Mouse (Mus musculus): ENCODE measurements around the gene Mgll. TPM values are rescaled to one million over a fixed set of nuclear protein-coding genes. Genes with fewer than 3 reads are reported as not detected.

Mgll gene
- total RNA-seq, 2 experiments from 2014 or later = 170 to 184 TPM

DNA sequence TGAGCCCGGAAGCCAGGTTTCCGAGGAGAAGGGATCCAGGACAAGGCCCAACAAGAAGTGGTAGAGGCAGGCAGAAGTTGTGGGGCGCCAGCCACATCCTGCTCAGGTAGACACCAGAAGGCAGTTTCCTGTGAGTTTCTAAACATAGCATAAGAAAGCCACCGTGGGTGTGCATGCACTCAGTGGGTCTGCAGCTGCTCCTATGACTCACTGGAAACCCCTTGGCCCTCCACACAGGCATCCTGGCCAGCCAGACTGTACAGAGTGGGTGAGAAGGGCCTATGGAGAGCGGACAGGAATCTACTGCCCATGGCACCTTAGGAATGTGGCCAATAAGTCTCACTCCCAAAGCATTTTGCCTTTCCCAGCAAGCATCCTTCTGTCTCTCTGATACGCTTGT lies 45.5 kb downstream of the Mgll start:
- DNase-seq (ENCODE audit: low spot score in 2 of 2) = no peak

DNA sequence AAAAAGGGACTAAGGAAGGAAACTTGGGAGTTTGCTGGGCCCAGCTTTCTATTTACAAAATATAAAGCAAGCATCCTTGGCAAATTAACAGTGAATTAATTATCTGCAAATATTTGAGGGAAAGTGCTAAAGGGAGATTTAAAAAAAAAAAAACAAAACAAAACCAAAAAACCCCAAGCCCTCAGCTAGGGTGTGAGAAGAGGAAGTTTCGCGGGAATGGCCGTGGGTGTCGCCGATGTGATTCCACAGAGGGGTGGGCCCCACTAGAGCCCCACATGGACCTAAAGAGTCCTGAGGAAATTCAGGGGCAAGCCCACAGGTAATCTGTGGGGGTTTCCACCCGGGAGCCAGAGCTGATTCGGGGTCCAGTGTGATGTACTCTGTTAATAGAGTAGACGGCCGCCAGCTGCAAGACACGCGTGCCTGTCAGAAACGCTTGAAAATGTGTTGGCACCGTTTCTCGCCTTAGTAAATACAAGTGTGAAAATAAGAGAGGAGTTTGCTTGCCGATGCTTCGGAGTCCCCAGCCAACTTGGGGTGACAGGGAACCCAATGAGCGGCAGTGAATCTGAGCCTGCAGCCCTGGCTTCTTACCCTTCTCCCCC lies 46.2 kb downstream of the Mgll start:
- DNase-seq (ENCODE audit: low spot score in 2 of 2) = no peak

DNA sequence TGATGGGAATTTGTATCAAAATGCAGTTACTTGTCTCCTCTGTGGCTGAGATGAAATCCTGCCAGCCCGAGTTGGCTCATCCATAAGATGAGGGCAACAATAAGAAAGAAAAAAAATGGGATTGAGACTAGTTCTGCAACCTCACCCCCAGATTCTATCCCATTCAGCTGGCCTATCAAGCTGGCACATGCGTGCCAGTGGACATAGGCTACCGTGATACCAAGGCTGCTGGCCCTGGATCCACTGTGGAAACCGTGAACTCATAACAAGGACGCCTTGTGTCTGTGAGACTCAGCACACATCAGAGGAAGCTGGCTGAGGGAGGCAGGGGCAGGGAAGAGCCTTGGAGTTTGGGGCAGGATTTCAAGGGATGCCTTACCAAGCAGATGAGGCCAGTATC lies 46.8 kb downstream of the Mgll start:
- DNase-seq (ENCODE audit: low spot score in 2 of 2) = no peak

DNA sequence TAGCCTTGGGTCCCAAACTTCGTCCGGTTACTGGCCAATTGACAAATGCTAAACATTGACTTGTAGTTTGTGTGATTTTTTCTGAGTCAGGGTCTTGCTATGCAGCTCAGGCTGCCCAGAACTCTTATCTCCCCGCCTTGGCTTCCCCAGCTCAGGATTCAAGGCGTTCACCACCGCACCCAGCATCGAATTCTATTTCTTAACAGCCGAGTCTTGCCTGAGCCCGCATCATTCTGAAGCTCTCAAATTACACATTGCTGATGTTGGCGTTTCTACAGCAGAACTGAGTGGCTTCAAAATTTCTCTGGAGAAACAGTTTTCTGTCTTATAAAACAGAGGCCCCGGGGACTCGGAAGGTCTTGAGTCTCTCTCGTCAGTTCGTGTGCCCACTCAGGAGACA lies 47.8 kb downstream of the Mgll start:
- no peak for DNase-seq (ENCODE audit: low spot score in 2 of 2)

DNA sequence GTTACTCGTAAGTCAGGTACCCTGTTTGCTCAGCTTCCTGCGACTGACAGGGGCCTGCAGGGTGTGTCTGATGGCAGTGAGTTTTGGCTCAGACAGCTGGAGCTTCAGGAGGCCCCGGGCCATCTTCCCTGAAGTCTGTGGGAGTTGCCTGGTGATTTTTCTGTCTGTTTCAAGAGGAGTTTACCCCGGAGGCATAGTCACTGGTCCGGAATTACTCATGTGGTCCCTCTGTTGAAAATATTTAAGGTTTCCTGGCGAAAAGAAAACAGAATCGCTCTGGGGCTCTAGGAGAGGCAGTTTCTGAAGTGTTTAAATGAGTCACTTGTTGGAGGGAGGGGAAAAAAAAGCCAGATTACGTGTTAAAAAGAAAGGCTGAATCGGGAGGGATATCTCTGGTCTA lies 49.8 kb downstream of the Mgll start:
- no peak for DNase-seq (ENCODE audit: low spot score in 2 of 2)

GRCm38 (mm10) chr6:88775267-88775666 lies 51.1 kb downstream of the Mgll start:
- no peak for DNase-seq (ENCODE audit: low spot score in 2 of 2)

- DNase-seq (ENCODE audit: low spot score in 2 of 2) = no peak
These were observed 52.2 kb downstream of the Mgll start for GRCm38 (mm10) chr6:88776336-88776923.

GRCm38 (mm10) chr6:88776964-88777363 lies 52.8 kb downstream of the Mgll start:
- no peak for DNase-seq (ENCODE audit: low spot score in 2 of 2)

- DNase-seq (ENCODE audit: low spot score in 2 of 2) = no peak
These were observed 54.0 kb downstream of the Mgll start for GRCm38 (mm10) chr6:88778047-88778688.

- no peak for DNase-seq (ENCODE audit: low spot score in 2 of 2)
These were observed 55.5 kb downstream of the Mgll start for GRCm38 (mm10) chr6:88779755-88780154.

DNA sequence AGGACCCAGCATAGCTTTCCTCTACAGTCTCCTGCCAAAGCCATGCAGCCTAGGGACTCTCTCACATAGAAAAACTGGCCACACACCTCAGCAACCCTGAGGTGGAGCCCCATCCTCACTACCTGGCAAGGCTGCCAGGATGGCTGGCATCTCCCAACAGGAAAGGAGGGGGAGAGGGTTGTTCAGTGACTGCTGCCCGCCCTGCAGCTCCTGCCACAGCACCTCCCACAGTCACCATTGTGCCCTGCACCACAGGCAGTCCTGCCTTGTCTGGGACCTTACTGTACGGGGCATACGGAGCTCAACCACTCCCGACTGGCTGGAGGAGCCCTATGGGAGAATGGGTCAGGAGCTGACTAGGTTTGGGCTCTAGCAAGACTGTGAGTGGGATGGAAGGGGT lies 57.7 kb downstream of the Mgll start:
- DNase-seq (ENCODE audit: low spot score in 2 of 2) = no peak

DNA sequence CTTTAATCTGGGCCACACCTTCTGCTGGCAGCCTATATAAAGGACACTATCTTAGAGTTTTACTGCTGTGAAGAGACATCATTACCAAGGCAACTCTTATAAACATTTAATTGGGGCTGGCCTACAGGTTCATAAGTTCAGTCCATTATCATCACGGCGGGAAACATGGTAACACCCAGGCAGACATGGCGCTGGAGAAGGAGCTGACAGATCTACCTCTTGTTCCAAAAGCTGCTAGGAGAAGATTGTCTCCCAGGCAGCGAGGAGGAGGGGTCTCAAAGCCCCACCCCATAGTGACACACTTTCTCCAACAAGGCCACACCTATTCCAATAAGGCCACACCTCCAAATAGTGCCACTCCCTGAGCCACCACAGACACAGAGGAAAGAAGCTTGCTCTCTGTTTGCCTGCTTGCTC lies 58.8 kb downstream of the Mgll start:
- no peak for DNase-seq (ENCODE audit: low spot score in 2 of 2)

DNA sequence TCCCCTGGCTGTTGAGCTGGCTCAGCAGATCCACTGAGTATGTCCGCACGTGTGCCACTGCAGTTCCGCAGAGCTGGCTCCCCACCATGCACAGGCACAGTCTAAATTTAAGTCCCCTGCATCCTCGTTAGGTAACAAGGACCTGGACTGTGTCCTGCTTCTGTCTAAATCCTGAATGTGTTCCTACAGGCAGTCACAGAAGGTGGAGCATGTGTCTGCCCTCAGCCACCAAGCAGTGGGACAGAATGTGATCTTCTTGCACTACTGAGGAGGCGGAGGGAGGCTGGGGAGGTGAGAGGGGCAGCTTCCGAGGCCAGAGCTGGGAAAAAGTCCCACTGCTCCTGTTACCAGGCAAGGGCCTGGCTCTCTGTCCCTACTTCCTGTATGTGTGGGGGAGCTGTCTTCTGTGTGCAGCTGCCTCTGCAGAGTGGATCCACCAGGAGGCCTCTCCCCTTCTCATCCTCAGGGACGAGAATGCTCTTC lies 60.5 kb downstream of the Mgll start:
- DNase-seq (ENCODE audit: low spot score in 2 of 2) = no peak

DNA sequence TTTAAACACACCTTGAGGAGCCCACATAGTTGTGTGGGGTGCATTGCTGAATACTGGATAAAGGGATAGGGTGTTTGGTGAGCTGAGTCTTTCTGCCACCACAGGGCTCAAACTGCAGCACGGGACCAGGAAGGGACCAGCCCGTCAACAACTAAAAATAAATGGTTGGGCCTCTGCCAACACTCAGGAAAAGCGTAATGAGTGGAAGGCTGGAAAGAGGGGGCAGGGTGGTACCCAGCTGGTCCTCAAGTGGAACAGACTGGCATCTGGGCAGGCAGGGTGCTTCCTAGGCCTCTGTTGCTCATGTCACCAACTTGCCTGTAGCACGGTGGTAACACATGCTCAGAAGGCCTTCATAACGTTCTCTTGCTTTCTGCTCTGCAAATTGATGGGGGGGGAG lies 61.1 kb downstream of the Mgll start:
- no peak for DNase-seq (ENCODE audit: low spot score in 2 of 2)

GRCm38 (mm10) chr6:88785781-88786542 lies 61.8 kb downstream of the Mgll start:
- no peak for DNase-seq (ENCODE audit: low spot score in 2 of 2)

- no peak for DNase-seq (ENCODE audit: low spot score in 2 of 2)
These were observed 62.7 kb downstream of the Mgll start for GRCm38 (mm10) chr6:88786732-88787445.

DNA sequence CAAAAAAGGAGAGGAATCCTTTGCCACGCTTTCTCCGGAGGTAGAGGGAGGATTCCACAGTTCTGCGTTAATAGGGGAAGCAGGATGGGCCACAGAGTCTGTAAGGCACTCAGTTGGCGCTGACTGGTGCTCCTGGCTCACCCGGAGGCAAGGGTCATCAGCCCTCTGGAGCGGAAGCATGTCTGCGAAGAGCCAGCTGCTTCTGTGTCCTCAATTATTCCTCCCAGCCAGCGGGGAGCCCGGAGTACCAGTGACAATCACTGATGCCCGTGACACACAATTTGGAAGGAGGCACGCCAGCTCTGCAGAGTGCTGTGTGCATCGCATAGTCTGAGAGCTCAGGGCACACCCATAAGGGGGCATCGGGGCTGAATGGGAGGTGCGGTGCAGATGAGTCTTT lies 63.3 kb downstream of the Mgll start:
- no peak for DNase-seq (ENCODE audit: low spot score in 2 of 2)

GRCm38 (mm10) chr6:88788219-88788618 lies 64.0 kb downstream of the Mgll start:
- DNase-seq (ENCODE audit: low spot score in 2 of 2) = no peak

- no peak for DNase-seq (ENCODE audit: low spot score in 2 of 2)
These were observed 67.1 kb downstream of the Mgll start for GRCm38 (mm10) chr6:88791299-88791698.

DNA sequence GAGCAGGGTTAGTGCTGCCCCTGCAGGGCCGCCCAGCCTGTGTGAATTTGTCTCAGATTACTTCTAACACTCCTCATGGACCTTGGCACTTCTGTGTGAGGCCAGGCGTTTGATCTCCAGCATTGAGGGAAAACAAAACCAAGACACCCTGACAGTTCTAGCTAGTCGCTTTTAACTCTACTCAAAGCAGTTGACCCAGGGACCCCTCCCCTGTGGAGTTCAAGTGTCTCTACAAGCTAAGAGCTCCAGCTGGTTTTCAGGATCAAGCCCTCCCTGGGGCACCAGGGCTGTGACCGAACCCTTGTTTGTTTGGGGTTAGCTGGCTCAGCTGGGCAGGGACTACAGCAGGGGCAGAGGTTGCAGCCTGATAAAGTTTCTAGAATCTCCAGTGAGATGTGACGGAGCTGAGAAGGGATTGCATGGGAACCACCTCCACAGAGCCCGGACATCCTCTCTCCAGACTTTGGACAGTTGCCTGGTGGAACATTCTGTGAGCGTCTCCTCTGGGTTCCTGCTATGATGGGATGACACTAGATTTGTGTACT lies 68.0 kb downstream of the Mgll start:
- DNase-seq (ENCODE audit: low spot score in 2 of 2) = no peak

- no peak for DNase-seq (ENCODE audit: low spot score in 2 of 2)
These were observed 69.0 kb downstream of the Mgll start for GRCm38 (mm10) chr6:88793243-88793642.

Data from layer of hippocampus, adult 18-20 months (tissue).